Mouse (Mus musculus): ENCODE results near the gene Cfi.

Cfi gene

GRCm38 (mm10) chr3:129822206-129822775 lies 13.4 kb upstream of the Cfi start, which contains the start of gene Rrh:
Gene Rrh, minus strand, starts transcription at chr3:129822587.
- H3K36me3 ChIP-seq (ENCODE audit: insufficient read depth, low read length), result peaks cover 59% of the 10 kb centered on the region
- H3K4me1 ChIP-seq (replicated peaks; ENCODE audit: low read depth, low read length), result peaks cover 3% of the 10 kb centered on the region
- H3K9me3 ChIP-seq (ENCODE audit: low read length), result no peaks in the 10 kb centered on the region
- TF ChIP-seq POU5F1 (IDR thresholded peaks at IDR 0.05; ENCODE audit: borderline replicate concordance, low read length), result no peak
- H3K27me3 ChIP-seq (ENCODE audit: insufficient read depth, low read length), result no peaks in the 10 kb centered on the region
- H3K4me3 ChIP-seq (replicated peaks; ENCODE audit: low read length), result no peak within 1 kb of the TSS

DNA sequence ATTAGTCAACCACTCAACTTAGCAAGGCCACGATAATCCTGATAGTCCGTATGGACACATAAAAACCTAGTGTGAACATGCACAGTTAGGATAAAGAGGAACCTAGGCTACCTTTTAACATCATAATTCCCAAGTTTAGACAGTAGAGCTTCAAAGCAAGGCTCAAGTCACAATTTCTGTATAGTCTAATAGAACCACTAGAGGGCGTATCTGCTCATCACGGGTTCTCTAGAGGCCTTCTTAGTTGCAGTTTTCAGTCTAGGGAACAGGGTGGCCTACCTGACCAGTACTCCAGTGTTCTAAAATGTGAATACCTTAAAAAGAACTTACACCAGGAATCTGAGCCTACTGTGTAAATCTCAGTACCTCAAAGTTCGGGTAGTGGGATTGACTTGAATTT lies 12.4 kb upstream of the Cfi start:
- peaks cover 13% of the 10 kb centered on the region for H3K4me1 ChIP-seq (replicated peaks; ENCODE audit: low read depth, low read length)
- H3K9me3 ChIP-seq (ENCODE audit: low read length), result no peaks in the 10 kb centered on the region
- peak; percentile 51 for TF ChIP-seq CTCF (conservative IDR thresholded peaks at IDR 0.05; ENCODE audit: low read length)
- no peak for TF ChIP-seq NANOG (IDR thresholded peaks at IDR 0.05; ENCODE audit: borderline replicate concordance, low read length)
- no peak for TF ChIP-seq POU5F1 (IDR thresholded peaks at IDR 0.05; ENCODE audit: borderline replicate concordance, low read length)
- H3K4me3 ChIP-seq (replicated peaks; ENCODE audit: low read length), result no peak overlapping the region
- no peaks in the 10 kb centered on the region for H3K27me3 ChIP-seq (ENCODE audit: insufficient read depth, low read length)
- peaks cover 69% of the 10 kb centered on the region for H3K36me3 ChIP-seq (ENCODE audit: insufficient read depth, low read length)

DNA sequence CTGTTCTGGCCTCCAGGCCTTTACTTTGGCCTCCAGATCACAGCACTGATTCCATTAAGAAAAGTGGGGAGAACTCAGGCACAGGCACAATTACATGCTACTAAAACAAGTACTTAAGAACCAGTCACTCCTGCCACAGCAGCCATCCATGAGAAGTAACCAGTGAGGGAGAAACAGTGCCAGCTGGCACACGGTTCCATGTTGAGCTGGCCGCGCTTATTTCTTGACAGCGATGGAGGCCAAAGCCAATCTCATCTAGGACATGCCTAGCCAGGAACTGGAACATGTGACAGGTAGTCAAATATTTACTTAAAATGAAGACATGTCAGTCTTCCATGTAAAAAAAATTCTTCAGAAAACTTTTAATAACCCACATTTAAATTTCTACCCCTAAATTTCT lies 11.5 kb upstream of the Cfi start:
- H3K9me3 ChIP-seq (ENCODE audit: low read length), result no peaks in the 10 kb centered on the region
- H3K4me3 ChIP-seq (replicated peaks; ENCODE audit: low read length), result no peak overlapping the region
- H3K36me3 ChIP-seq (ENCODE audit: insufficient read depth, low read length), result peaks cover 78% of the 10 kb centered on the region

GRCm38 (mm10) chr3:129824891-129825290 lies 10.8 kb upstream of the Cfi start:
- TF ChIP-seq POU5F1 (IDR thresholded peaks at IDR 0.05; ENCODE audit: borderline replicate concordance, low read length) (no peak), CTCF (conservative IDR thresholded peaks at IDR 0.05; ENCODE audit: low read length) (no peak), NANOG (IDR thresholded peaks at IDR 0.05; ENCODE audit: borderline replicate concordance, low read length) (no peak)
- Histone ChIP-seq H3K4me3 (replicated peaks; ENCODE audit: low read length) (no peak overlapping the region), H3K4me1 (replicated peaks; ENCODE audit: low read depth, low read length) (peaks cover 29% of the 10 kb centered on the region), H3K27me3 (ENCODE audit: insufficient read depth, low read length) (no peaks in the 10 kb centered on the region), H3K36me3 (ENCODE audit: insufficient read depth, low read length) (peaks cover 82% of the 10 kb centered on the region), H3K9me3 (ENCODE audit: low read length) (no peaks in the 10 kb centered on the region)

More for the DNA sequence above, 11.5 kb upstream of the Cfi start:
- Histone ChIP-seq H3K4me1 (replicated peaks; ENCODE audit: low read depth, low read length) (peaks cover 22% of the 10 kb centered on the region), H3K27me3 (ENCODE audit: insufficient read depth, low read length) (no peaks in the 10 kb centered on the region)
- TF ChIP-seq NANOG (IDR thresholded peaks at IDR 0.05; ENCODE audit: borderline replicate concordance, low read length), result no peak
- no peak for TF ChIP-seq POU5F1 (IDR thresholded peaks at IDR 0.05; ENCODE audit: borderline replicate concordance, low read length)

DNA sequence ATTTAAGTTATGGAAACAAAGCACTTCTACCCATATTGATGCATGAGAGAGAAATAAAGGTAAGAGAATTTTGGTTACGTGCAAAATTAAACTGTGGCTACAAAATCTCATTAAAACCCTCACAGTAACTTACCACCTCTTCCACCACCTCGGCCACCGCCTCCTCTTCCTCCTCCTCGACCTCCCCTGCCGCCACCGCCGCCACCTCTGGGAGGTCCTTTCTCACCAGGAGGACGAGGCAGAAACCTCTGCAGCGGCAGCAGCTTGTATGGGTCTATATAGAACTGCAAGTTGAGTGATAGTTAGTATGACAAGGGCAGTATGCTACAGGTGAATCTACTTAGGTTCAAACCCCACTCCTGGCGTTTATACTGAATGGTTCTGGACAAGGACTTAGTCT lies 9.0 kb upstream of the Cfi start:
- Histone ChIP-seq H3K4me1 (replicated peaks; ENCODE audit: low read depth, low read length) (peaks cover 34% of the 10 kb centered on the region), H3K27me3 (ENCODE audit: insufficient read depth, low read length) (no peaks in the 10 kb centered on the region), H3K9me3 (ENCODE audit: low read length) (no peaks in the 10 kb centered on the region), H3K4me3 (replicated peaks; ENCODE audit: low read length) (no peak overlapping the region), H3K36me3 (ENCODE audit: insufficient read depth, low read length) (peaks cover 81% of the 10 kb centered on the region)
- TF ChIP-seq CTCF (conservative IDR thresholded peaks at IDR 0.05; ENCODE audit: low read length) (no peak), POU5F1 (IDR thresholded peaks at IDR 0.05; ENCODE audit: borderline replicate concordance, low read length) (no peak), NANOG (IDR thresholded peaks at IDR 0.05; ENCODE audit: borderline replicate concordance, low read length) (no peak)

DNA sequence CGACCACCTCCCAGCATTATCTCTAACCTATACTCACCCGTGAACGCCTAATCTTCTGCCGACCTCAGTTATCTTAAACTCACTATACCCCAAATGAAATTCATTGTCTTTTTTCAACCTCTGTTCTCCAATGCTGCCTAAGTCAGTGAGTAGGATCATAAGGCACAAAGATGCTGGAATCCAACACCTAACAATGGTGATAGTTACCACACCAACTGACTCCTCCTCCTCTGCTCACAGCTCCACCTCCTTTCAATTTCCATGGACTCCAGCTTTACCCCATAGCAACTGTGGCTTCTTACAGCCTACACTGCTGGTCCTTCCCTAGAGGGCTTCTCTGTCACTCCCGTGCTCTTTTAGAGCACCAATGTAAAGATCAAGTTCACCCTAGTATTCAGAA lies 8.0 kb upstream of the Cfi start:
- no peak overlapping the region for H3K4me3 ChIP-seq (replicated peaks; ENCODE audit: low read length)
- peaks cover 71% of the 10 kb centered on the region for H3K36me3 ChIP-seq (ENCODE audit: insufficient read depth, low read length)
- no peaks in the 10 kb centered on the region for H3K9me3 ChIP-seq (ENCODE audit: low read length)
- H3K4me1 ChIP-seq (replicated peaks; ENCODE audit: low read depth, low read length), result peaks cover 36% of the 10 kb centered on the region
- no peaks in the 10 kb centered on the region for H3K27me3 ChIP-seq (ENCODE audit: insufficient read depth, low read length)
- TF ChIP-seq CTCF (conservative IDR thresholded peaks at IDR 0.05; ENCODE audit: low read length) (no peak), POU5F1 (IDR thresholded peaks at IDR 0.05; ENCODE audit: borderline replicate concordance, low read length) (no peak), NANOG (IDR thresholded peaks at IDR 0.05; ENCODE audit: borderline replicate concordance, low read length) (no peak)

DNA sequence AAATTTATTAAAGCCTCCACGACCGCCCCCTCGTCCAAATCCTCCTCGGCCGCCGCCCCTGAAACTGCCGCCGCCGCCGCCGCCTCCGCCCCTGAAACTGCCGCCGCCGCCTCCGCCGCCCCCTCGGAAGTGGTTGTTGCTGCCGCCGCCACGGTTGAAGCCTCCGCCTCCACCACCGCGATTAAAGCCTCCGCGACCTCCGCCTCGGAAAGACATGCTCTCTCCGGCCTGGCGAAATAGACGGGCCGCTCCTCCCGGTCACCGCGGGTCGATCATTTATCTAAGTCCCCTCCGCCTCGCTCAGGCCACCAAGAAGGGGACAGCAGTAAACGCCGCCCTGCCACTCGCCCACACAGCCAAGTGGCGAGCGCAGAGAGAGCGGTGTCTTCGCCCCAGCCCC lies 5.1 kb upstream of the Cfi start:
- no peaks in the 10 kb centered on the region for H3K9me3 ChIP-seq (ENCODE audit: low read length)
- peak overlapping the region; percentile 98 for H3K4me3 ChIP-seq (replicated peaks; ENCODE audit: low read length)
- peaks cover 43% of the 10 kb centered on the region for H3K4me1 ChIP-seq (replicated peaks; ENCODE audit: low read depth, low read length)
- H3K27me3 ChIP-seq (ENCODE audit: insufficient read depth, low read length), result no peaks in the 10 kb centered on the region
- peaks cover 42% of the 10 kb centered on the region for H3K36me3 ChIP-seq (ENCODE audit: insufficient read depth, low read length)
- TF ChIP-seq NANOG (IDR thresholded peaks at IDR 0.05; ENCODE audit: borderline replicate concordance, low read length) (no peak), POU5F1 (IDR thresholded peaks at IDR 0.05; ENCODE audit: borderline replicate concordance, low read length) (no peak), CTCF (conservative IDR thresholded peaks at IDR 0.05; ENCODE audit: low read length) (no peak)

- Histone ChIP-seq H3K27me3 (ENCODE audit: insufficient read depth, low read length) (no peaks in the 10 kb centered on the region), H3K9me3 (ENCODE audit: low read length) (no peaks in the 10 kb centered on the region), H3K4me1 (replicated peaks; ENCODE audit: low read depth, low read length) (peaks cover 47% of the 10 kb centered on the region), H3K36me3 (ENCODE audit: insufficient read depth, low read length) (peaks cover 38% of the 10 kb centered on the region), H3K4me3 (replicated peaks; ENCODE audit: low read length) (peak within 1 kb of the TSS; percentile 98)
- TF ChIP-seq POU5F1 (IDR thresholded peaks at IDR 0.05; ENCODE audit: borderline replicate concordance, low read length), result no peak
- no peak for TF ChIP-seq NANOG (IDR thresholded peaks at IDR 0.05; ENCODE audit: borderline replicate concordance, low read length)
- TF ChIP-seq CTCF (conservative IDR thresholded peaks at IDR 0.05; ENCODE audit: low read length), result no peak
Measured at GRCm38 (mm10) chr3:129831035-129831568, 4.6 kb upstream of the Cfi start, which contains the start of gene Gar1. Gene Gar1, minus strand, starts transcription at chr3:129831396.

All from E14TG2a.4 (cell line).